Mouse (Mus musculus): ENCODE measurements around the gene Tcp1.

GRCm38 (mm10) chr17:12973851-12974250, 58.4 kb downstream of the Tcp1 start:
- TF ChIP-seq POLR2A (IDR thresholded peaks at IDR 0.05; ENCODE audit: control insufficient read depth in 1 of 2, insufficient read depth in 1 of 2, low read depth in 1 of 2, low read length in 2 of 2, poor library complexity in 1 of 2) (no peak), CTCF (IDR thresholded peaks at IDR 0.05 in 2 of 3, conservative IDR thresholded peaks at IDR 0.05 in 1 of 3; ENCODE audit: control insufficient read depth in 1 of 3, insufficient read depth in 1 of 3, low read depth in 2 of 3, low read length in 3 of 3, poor library complexity in 1 of 3, severe bottlenecking in 1 of 3) (no peak)
